Mouse (Mus musculus) thymus, adult 2 months (tissue): ENCODE results near the gene Smco4. TPM values are rescaled to one million over a fixed set of nuclear protein-coding genes. Genes with fewer than 3 reads are reported as not detected.

ENCODE experiments used
- DNase-seq: peaks from one replicate; pipeline ENCODE4 v3.0.0; 2021
- H3K27ac ChIP-seq: fragments of 200-500 bp; 2 replicates; pipeline ENCODE4 v1.5.1; 2012; ENCODE audit warnings: low read length, control low read depth; ENCODE audit not compliant: control insufficient read depth, insufficient read depth
- H3K27me3 ChIP-seq: fragments of 200-500 bp; 2 replicates; pipeline ENCODE4 v1.6.1; 2012; ENCODE audit warnings: mild to moderate bottlenecking, low read length, moderate library complexity, mixed read lengths; ENCODE audit not compliant: control insufficient read depth, insufficient read depth
- H3K36me3 ChIP-seq: fragments of 200-500 bp; 2 replicates; pipeline ENCODE4 v1.6.1; 2012; ENCODE audit warnings: mild to moderate bottlenecking, low read length, moderate library complexity; ENCODE audit not compliant: control insufficient read depth, insufficient read depth
- H3K4me1 ChIP-seq: fragments of 200-500 bp; replicated peaks from 2 replicates; pipeline ENCODE4 v1.6.1; 2012; ENCODE audit warnings: low read length; ENCODE audit not compliant: control insufficient read depth, insufficient read depth
- H3K4me3 ChIP-seq: fragments of 200-500 bp; 2 replicates; pipeline ENCODE4 v1.5.1; 2012; ENCODE audit warnings: mild to moderate bottlenecking, low read length, control low read depth, moderate library complexity; ENCODE audit not compliant: control insufficient read depth, insufficient read depth
- CTCF ChIP-seq: fragments of 200-500 bp; IDR thresholded peaks from 2 replicates; pipeline ENCODE4 v1.5.1; 2012; ENCODE audit warnings: mild to moderate bottlenecking, control low read depth, low read length, moderate library complexity, borderline replicate concordance; ENCODE audit not compliant: control insufficient read depth, poor library complexity, insufficient read depth; ENCODE audit errors: extremely low read depth
- POLR2A ChIP-seq: fragments of 200-500 bp; IDR thresholded peaks from 2 replicates; pipeline ENCODE4 v1.6.1; 2012; ENCODE audit warnings: mild to moderate bottlenecking, low read length, control low read depth, moderate library complexity; ENCODE audit not compliant: control insufficient read depth, poor library complexity, insufficient read depth; ENCODE audit errors: extremely low read depth
- WGBS: fragments of 180-500 bp; shearing (Covaris S2); methylation state at CpG from one replicate; pipeline ENCODE4 v1.1.7; 2018; 5-methylcytosine and 5-hydroxymethylcytosine counted together
- polyA plus RNA-seq: library from polyadenylated mRNA; depleted of rRNA; stranded (reverse); fragments of >200 nt; gene quantifications from 2 replicates; pipeline ENCODE4 v1.2.3, GENCODE M21; 2012

The Smco4 gene
- polyA plus RNA-seq, 1 experiment = 8.8 TPM

DNA sequence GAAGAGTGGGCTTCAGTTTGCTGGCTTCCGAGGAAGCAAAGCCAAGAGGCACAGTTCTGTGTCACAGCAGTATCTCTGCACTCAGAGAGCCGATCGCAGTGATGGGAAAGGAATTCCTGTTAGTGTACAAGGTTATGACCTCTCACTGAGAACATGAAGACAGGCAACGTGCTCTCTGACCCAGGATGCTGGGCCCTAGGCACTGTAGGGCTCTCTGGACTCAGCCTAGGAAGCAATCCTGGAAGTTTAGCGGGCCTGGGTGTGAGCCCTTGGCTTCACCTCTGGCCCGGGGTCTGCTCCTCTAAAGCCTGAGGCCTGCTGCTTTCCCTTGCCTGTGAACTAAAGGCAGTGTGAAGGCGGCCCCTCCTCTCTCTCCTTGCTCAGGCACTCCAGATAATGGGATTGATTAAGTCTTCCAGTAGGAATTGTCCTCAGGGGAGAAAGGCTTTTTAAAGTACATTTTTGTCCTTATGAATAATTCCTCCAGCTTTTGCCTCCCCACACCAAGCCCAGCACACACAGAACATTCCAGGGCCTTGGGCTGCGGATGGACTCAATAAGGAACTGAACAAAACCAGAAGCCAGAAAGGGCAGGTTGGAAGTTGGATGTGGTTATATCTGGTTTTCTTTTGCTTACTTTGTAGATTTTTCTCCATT lies 2.8 kb downstream of the Smco4 start:
- H3K4me3 ChIP-seq = no peak overlapping the region
- no peak overlapping the region for H3K27ac ChIP-seq
- no peak for DNase-seq
- no peaks in the 10 kb centered on the region for H3K27me3 ChIP-seq
- no peaks in the 10 kb centered on the region for H3K36me3 ChIP-seq
- TF ChIP-seq CTCF (no peak), POLR2A (no peak)
- peaks cover 8% of the 10 kb centered on the region for H3K4me1 ChIP-seq
- 91% methylated on average over 8 of the region's 8 CpGs for WGBS

DNA sequence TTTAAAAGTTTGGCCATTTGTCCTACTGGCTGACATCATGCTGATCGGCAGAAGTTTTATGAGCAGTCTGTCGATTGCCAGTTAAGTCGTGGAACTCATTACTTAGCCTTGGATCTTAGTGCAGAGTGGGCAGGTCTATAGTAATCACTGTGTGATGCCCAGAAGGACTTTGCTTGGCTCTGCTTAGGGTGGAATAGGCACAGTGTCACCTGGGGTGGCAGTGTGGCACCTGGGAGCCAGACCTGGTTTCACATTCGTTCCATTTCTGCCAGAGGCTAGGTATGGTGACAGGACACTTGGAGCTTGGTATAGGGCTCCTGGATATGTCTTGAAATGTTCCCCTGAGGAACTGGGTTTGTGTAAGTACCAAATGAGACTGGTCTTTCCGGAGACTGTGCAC lies 6.8 kb downstream of the Smco4 start:
- TF ChIP-seq POLR2A = no peak
- TF ChIP-seq CTCF = no peak
- H3K36me3 ChIP-seq = no peaks in the 10 kb centered on the region
- 93% methylated on average over 5 of the region's 5 CpGs for WGBS
- no peak overlapping the region for H3K27ac ChIP-seq
- no peaks in the 10 kb centered on the region for H3K27me3 ChIP-seq
- DNase-seq = no peak
- no peak overlapping the region for H3K4me3 ChIP-seq
- no peaks in the 10 kb centered on the region for H3K4me1 ChIP-seq

DNA sequence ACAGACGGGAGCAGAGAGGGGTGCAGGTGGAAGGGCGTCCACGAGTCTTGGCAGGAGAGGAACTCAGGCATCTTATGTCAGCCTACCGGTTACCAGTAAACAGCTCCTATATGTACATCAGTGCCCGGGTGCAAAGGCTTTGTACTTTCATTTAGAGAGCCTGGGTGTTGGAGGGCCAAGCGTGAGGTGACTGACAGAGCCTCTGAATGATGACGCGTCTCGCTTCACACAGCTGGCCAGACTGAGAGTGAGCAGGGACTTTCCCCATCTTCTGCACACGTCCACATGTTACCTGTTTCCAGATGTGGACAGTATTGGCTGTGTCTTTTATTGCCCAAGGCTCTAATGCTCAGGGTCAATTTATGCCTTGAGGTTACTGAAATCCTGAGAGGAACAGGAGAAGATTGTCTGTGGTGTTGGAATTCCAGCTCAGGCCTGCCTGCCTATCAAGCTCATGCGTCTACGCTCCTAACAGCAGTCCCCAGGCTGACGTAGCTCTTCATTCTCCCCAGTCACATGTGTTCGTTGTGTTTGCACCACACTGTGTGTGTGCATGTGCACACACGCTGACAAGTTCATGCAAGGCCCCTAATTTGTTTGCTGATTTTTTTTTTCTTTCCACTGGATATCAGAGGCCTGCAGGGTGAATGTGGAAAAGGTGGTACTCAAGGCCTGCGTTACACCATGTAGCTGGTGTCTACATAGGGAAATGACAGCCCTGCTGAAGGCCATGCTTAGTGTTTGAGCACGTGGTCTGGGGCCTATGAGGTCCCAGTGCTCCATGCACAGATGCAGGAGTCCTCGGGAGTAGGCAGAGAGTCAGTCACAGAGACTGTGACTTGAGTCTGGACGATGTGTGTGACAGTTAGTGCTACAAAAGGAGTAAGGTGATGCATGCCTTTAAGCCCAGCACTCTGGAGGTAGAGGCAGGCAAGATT lies 8.4 kb downstream of the Smco4 start:
- H3K36me3 ChIP-seq = no peaks in the 10 kb centered on the region
- WGBS = 90% methylated on average over 19 of the region's 19 CpGs
- H3K27ac ChIP-seq = no peak overlapping the region
- no peaks in the 10 kb centered on the region for H3K4me1 ChIP-seq
- TF ChIP-seq POLR2A (no peak), CTCF (no peak)
- H3K4me3 ChIP-seq = no peak overlapping the region
- DNase-seq = no peak
- no peaks in the 10 kb centered on the region for H3K27me3 ChIP-seq

DNA sequence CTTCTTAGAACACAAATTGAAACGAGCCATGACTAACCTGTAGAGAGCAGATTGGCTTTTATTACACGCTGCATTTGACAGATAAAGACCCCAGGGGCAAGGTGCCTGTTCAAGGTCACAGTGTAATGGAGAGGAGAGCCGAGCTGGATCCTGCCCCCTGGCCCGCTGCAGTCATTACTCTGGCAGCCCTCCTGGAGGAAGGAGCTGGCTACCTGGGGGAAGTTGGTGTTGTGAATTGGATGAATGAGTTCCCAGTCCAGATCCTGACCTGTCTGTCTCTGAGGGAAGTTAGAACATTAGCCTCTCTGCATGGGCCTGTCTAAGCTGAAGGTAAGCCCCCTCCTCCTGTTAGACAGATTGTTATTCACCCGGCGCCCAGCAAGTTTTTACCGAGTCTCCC lies 9.2 kb downstream of the Smco4 start:
- H3K27me3 ChIP-seq = no peaks in the 10 kb centered on the region
- H3K27ac ChIP-seq = no peak overlapping the region
- H3K4me3 ChIP-seq = no peak overlapping the region
- no peaks in the 10 kb centered on the region for H3K4me1 ChIP-seq
- 93% methylated on average over 7 of the region's 7 CpGs for whole genome bisulfite sequencing
- TF ChIP-seq POLR2A = no peak
- no peak for TF ChIP-seq CTCF
- H3K36me3 ChIP-seq = no peaks in the 10 kb centered on the region
- DNase-seq = no peak

DNA sequence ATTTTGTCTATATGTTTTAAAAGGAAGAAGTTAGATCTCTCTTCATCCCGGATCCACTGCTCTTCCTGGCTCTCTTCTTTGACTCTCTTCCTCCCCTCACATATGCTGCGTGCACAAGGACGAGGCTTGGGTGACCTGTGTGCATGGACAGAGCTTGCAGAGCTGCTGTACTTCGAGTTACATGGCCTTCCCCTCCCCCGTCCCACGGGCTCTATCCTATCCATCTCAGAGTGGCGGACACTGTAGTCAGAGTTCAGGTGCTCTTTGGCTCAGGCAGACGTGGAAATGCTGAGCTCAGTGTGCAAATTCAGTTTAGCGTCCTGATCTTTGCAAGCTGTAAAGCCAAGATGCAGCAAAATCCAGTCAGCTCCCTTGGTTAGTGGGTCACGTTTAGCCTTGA lies 10.1 kb downstream of the Smco4 start:
- 85% methylated on average over 10 of the region's 10 CpGs for WGBS
- H3K4me1 ChIP-seq = no peaks in the 10 kb centered on the region
- no peak for DNase-seq
- H3K36me3 ChIP-seq = no peaks in the 10 kb centered on the region
- TF ChIP-seq CTCF (no peak), POLR2A (no peak)
- no peak overlapping the region for H3K27ac ChIP-seq
- H3K4me3 ChIP-seq = no peak overlapping the region
- H3K27me3 ChIP-seq = no peaks in the 10 kb centered on the region

DNA sequence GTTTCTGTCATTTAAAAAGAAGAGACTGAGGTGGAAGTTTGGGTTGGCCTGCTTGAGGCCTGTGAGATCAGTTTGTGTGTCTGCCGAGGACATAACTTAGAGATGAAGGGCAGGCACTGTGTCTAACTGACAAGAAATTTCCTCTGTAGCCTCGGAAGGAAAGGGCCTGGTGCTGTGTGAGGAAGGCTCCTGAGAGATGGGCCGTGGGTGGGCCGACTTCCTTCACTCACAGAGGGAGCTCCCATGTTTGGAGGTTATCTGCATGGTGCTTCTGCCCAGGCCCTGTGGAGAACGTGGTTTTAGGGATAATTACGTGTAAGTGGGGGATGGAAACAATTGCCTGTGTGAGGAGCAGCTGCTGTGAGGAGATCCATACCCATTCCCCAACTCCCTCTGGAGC lies 10.6 kb downstream of the Smco4 start:
- no peak for DNase-seq
- Histone ChIP-seq H3K36me3 (no peaks in the 10 kb centered on the region), H3K27me3 (no peaks in the 10 kb centered on the region), H3K4me1 (no peaks in the 10 kb centered on the region), H3K27ac (no peak overlapping the region), H3K4me3 (no peak overlapping the region)
- TF ChIP-seq CTCF (no peak), POLR2A (no peak)
- 70% methylated on average over 6 of the region's 6 CpGs for WGBS
